Comparison of ENCODE assay signal across 27 mouse cellular contexts in the genomic region with DNA sequence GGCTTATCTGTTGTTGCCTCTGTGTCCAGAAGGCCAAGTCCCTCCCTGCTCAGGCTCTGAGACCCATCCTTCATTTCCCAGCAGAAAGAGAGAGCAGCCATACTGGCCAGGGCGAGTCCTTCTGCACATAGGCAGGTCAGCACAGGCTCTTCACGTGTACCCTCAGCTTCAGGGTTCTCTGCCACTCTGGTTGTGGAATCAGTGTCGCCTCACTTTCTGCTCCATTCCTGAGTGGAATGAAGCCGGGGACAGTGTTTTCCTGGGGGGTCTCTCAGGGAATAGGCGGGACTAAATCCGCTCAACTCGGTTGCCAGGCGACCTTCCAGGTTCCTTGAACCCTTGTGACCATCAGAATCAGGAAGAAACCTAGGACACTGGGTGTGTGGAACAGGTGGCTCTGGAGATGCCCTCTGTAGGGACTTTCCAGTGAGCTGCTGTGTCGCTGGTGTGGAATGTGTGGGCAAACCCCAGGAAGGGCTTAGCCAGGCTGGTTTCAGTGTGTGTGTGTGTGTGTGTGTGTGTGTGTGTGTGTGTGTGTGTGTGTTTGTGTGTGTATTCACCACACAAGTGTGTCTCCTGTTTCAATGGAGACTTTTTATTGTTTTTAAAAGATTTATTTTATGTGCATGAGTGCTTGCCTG. TPM values are rescaled to one million over a fixed set of nuclear protein-coding genes. Genes with fewer than 3 reads are reported as not detected.
DNase-seq lines count a peak whose midpoint lies in the region; ATAC-seq and TF ChIP-seq lines count a peak whose summit lies in the region.
"Had no signal": no experiment of that assay in that cellular context is flagged by ENCODE, and none has a peak within 500 bp of the region (broad histone marks: within the 10 kb centered on the region; RNA-seq: fewer than 3 reads in every experiment).

No protein-coding gene starts in this region.

- H3K27me3 ChIP-seq in lung, postnatal 0 days (replicated peaks; ENCODE audit: insufficient read depth, low read length): no peaks in the 10 kb centered on the region
- H3K27me3 ChIP-seq in stomach, embryonic 16.5 days (ENCODE audit: control insufficient read depth, insufficient read depth, low read length): no peaks in the 10 kb centered on the region
- no peaks in the 10 kb centered on the region for H3K27me3 ChIP-seq in hindbrain, embryonic 14.5 days (ENCODE audit: control insufficient read depth, insufficient read depth, low read length)
- H3K27me3 ChIP-seq: CH12.LX; embryonic facial prominence, embryonic 12.5 days; lung, embryonic 15.5 days; neural tube, embryonic 13.5 days had no signal

- H3K27ac ChIP-seq in lung, postnatal 0 days (ENCODE audit: low read length): no peak overlapping the region
- no peak overlapping the region for H3K27ac ChIP-seq in stomach, embryonic 16.5 days (ENCODE audit: low read length)
- no peak overlapping the region for H3K27ac ChIP-seq in hindbrain, embryonic 14.5 days
- H3K27ac ChIP-seq: embryonic facial prominence, embryonic 12.5 days; hindbrain, postnatal 0 days; liver, embryonic 14.5 days; lung, embryonic 15.5 days; neural tube, embryonic 13.5 days had no signal

- no peak for ATAC-seq in lung, postnatal 0 days
- 0 out of 2 replicates have a peak, but pooled peaks have one; percentile 22 for ATAC-seq in stomach, embryonic 16.5 days (ENCODE audit: insufficient read depth, low FRiP score)
- no peak for ATAC-seq in hindbrain, embryonic 14.5 days (ENCODE audit: low FRiP score)
- ATAC-seq: forebrain, embryonic 14.5 days; hindbrain, postnatal 0 days; intestine, postnatal 0 days; midbrain, embryonic 16.5 days had no signal

- H3K9ac ChIP-seq in lung, postnatal 0 days (replicated peaks; ENCODE audit: low read depth): no peak overlapping the region
- H3K9ac ChIP-seq in stomach, embryonic 16.5 days (ENCODE audit: low read length): no peak overlapping the region
- no peak overlapping the region for H3K9ac ChIP-seq in hindbrain, embryonic 14.5 days
- H3K9ac ChIP-seq: embryonic facial prominence, embryonic 12.5 days; liver, embryonic 14.5 days; lung, embryonic 15.5 days; neural tube, embryonic 13.5 days had no signal

- no peak for TF ChIP-seq CTCF in lung, postnatal 0 days (IDR thresholded peaks at IDR 0.05)

- H3K9me3 ChIP-seq in lung, postnatal 0 days (ENCODE audit: low read length): no peaks in the 10 kb centered on the region
- no peaks in the 10 kb centered on the region for H3K9me3 ChIP-seq in stomach, embryonic 16.5 days (replicated peaks; ENCODE audit: control insufficient read depth, low read length)
- no peaks in the 10 kb centered on the region for H3K9me3 ChIP-seq in hindbrain, embryonic 14.5 days (ENCODE audit: control insufficient read depth, low read length)
- H3K9me3 ChIP-seq: embryonic facial prominence, embryonic 12.5 days; lung, embryonic 15.5 days; neural tube, embryonic 13.5 days had no signal

- H3K4me1 ChIP-seq in lung, postnatal 0 days (ENCODE audit: insufficient read depth, low read depth, low read length): peaks cover 8% of the 10 kb centered on the region
- peaks cover 3% of the 10 kb centered on the region; the same call in 1 of the 2 replicates for H3K4me1 ChIP-seq in stomach, embryonic 16.5 days (ENCODE audit: control insufficient read depth, insufficient read depth, low read length)
- no peaks in the 10 kb centered on the region for H3K4me1 ChIP-seq in hindbrain, embryonic 14.5 days (replicated peaks; ENCODE audit: control insufficient read depth, insufficient read depth, low read length)
- H3K4me1 ChIP-seq: embryonic facial prominence, embryonic 12.5 days; neural tube, embryonic 13.5 days had no signal

- TF ChIP-seq EP300 in lung, postnatal 0 days (IDR thresholded peaks at IDR 0.05): no peak

- DNase-seq in lung, adult 18-20 months: peak; percentile 61 to 70
- DNase-seq in lung, postnatal 0 days (ENCODE audit: low spot score): no peak
- DNase-seq in 3T3-L1 (ENCODE audit: low read depth, low spot score): peak; percentile 67
- DNase-seq in Muller cell, postnatal 12 days (ENCODE audit: inconsistent ontology term): peak; percentile 63
- DNase-seq in right cerebral cortex, postnatal 4 days: no peak
- DNase-seq in hindbrain, embryonic 14.5 days (ENCODE audit: low spot score): no peak
- DNase-seq: adrenal gland, postnatal 14 days; B cell, adult 2 months; cerebellum, adult 11-12 months; cerebellum, adult 9-11 months; embryo, embryonic 11 days; heart, postnatal 14 days; kidney, postnatal 14 days; layer of hippocampus, adult 9-11 months; liver; thymus, adult 18-20 months; thymus, postnatal 25 days had no signal

- peaks cover 13% of the 10 kb centered on the region; the same call in 1 of the 2 replicates for H3K36me3 ChIP-seq in lung, postnatal 0 days (ENCODE audit: insufficient read depth, low read length)
- H3K36me3 ChIP-seq in stomach, embryonic 16.5 days (ENCODE audit: control insufficient read depth, insufficient read depth, low read length): peaks cover 6% of the 10 kb centered on the region; the same call in 1 of the 2 replicates
- H3K36me3 ChIP-seq in hindbrain, embryonic 14.5 days (replicated peaks; ENCODE audit: control insufficient read depth, insufficient read depth): peaks cover 16% of the 10 kb centered on the region

- H3K4me2 ChIP-seq in lung, postnatal 0 days (replicated peaks; ENCODE audit: low read depth, low read length): no peak overlapping the region
- H3K4me2 ChIP-seq in stomach, embryonic 16.5 days (ENCODE audit: low read depth, low read length): no peak overlapping the region
- H3K4me2 ChIP-seq in hindbrain, embryonic 14.5 days (replicated peaks): no peak overlapping the region
- H3K4me2 ChIP-seq: embryonic facial prominence, embryonic 12.5 days; lung, embryonic 15.5 days; neural tube, embryonic 13.5 days had no signal

- H3K4me3 ChIP-seq in lung, postnatal 0 days (ENCODE audit: low read depth, low read length): no peak overlapping the region
- H3K4me3 ChIP-seq in stomach, embryonic 16.5 days (replicated peaks; ENCODE audit: low read length): no peak overlapping the region
- no peak overlapping the region for H3K4me3 ChIP-seq in hindbrain, embryonic 14.5 days (replicated peaks; ENCODE audit: low read length)
- H3K4me3 ChIP-seq: embryonic facial prominence, embryonic 12.5 days; lung, embryonic 15.5 days; neural tube, embryonic 13.5 days had no signal

- WGBS in lung, postnatal 0 days: 73% methylated on average over 9 of the region's 9 CpGs
- WGBS in stomach, embryonic 16.5 days: 73% methylated on average over 9 of the region's 9 CpGs
- 84% methylated on average over 9 of the region's 9 CpGs for WGBS in hindbrain, embryonic 14.5 days

RNA-seq across cellular contexts. Expression of gene Bik, which starts 15.1 kb away (rescaled TPM):
- 33.8 and 34.6 TPM in 2 replicates for polyA plus RNA-seq in lung, postnatal 0 days (2015; fragmentation: Nextera tagmentation; extraction: Ambion mirVana)
- polyA plus RNA-seq in stomach, embryonic 16.5 days (2015; fragmentation: Nextera tagmentation; extraction: Ambion mirVana): 6.8 and 7.0 TPM in 2 replicates
- 0.84 and 1.1 TPM in 2 replicates for polyA plus RNA-seq in hindbrain, embryonic 14.5 days (2014; fragmentation: Nextera tagmentation; extraction: Ambion mirVana)

RNA-seq across cellular contexts. Expression of gene Tspo, which starts 21.6 kb away (rescaled TPM):
- 343 and 439 TPM in 2 replicates for polyA plus RNA-seq in lung, postnatal 0 days (2015; fragmentation: Nextera tagmentation; extraction: Ambion mirVana)
- polyA plus RNA-seq in stomach, embryonic 16.5 days (2015; fragmentation: Nextera tagmentation; extraction: Ambion mirVana): 116 and 132 TPM in 2 replicates
- 10.0 and 12.2 TPM in 2 replicates for polyA plus RNA-seq in hindbrain, embryonic 14.5 days (2014; fragmentation: Nextera tagmentation; extraction: Ambion mirVana)

RNA-seq across cellular contexts. Expression of gene Mcat, which starts 21.8 kb away (rescaled TPM):
- polyA plus RNA-seq in lung, postnatal 0 days (2015; fragmentation: Nextera tagmentation; extraction: Ambion mirVana): 22.8 and 24.7 TPM in 2 replicates
- polyA plus RNA-seq in stomach, embryonic 16.5 days (2015; fragmentation: Nextera tagmentation; extraction: Ambion mirVana): 24.3 and 24.4 TPM in 2 replicates
- polyA plus RNA-seq in hindbrain, embryonic 14.5 days (2014; fragmentation: Nextera tagmentation; extraction: Ambion mirVana): 33.2 and 37.6 TPM in 2 replicates

RNA-seq across cellular contexts. Expression of gene Ttll1, which starts 31.1 kb away (rescaled TPM):
- 13.8 and 13.9 TPM in 2 replicates for polyA plus RNA-seq in lung, postnatal 0 days (2015; fragmentation: Nextera tagmentation; extraction: Ambion mirVana)
- 20.9 and 21.0 TPM in 2 replicates for polyA plus RNA-seq in stomach, embryonic 16.5 days (2015; fragmentation: Nextera tagmentation; extraction: Ambion mirVana)
- polyA plus RNA-seq in hindbrain, embryonic 14.5 days (2014; fragmentation: Nextera tagmentation; extraction: Ambion mirVana): 59.5 and 74.7 TPM in 2 replicates

RNA-seq across cellular contexts. Expression of gene Ttll12, which starts 53.2 kb away (rescaled TPM):
- polyA plus RNA-seq in lung, postnatal 0 days (2015; fragmentation: Nextera tagmentation; extraction: Ambion mirVana): 12.3 TPM in 2 replicates
- polyA plus RNA-seq in stomach, embryonic 16.5 days (2015; fragmentation: Nextera tagmentation; extraction: Ambion mirVana): 31.9 and 32.2 TPM in 2 replicates
- polyA plus RNA-seq in hindbrain, embryonic 14.5 days (2014; fragmentation: Nextera tagmentation; extraction: Ambion mirVana): 43.1 and 44.4 TPM in 2 replicates

Comparison
In these comparisons a context has a peak if more than half of its experiments do, and no peak if none do; other contexts are left out.
1. DNase-seq: peak in lung, adult 18-20 months (2 of 2), 3T3-L1 (single experiment) and Muller cell, postnatal 12 days (single experiment); none in lung, postnatal 0 days (single experiment), right cerebral cortex, postnatal 4 days (single experiment) and hindbrain, embryonic 14.5 days (single experiment).